Mouse (Mus musculus) megakaryocyte, adult 5-6 weeks (primary cell): ENCODE data around the gene Itih2. TPM values are rescaled to one million over a fixed set of nuclear protein-coding genes. Genes with fewer than 3 reads are reported as not detected.
A peak's percentile ranks its signal among the peaks of the same experiment; 100 is the strongest.

Experiments used
- ATAC-seq: 2 replicates; pipeline ENCODE4 v1.8.0; 2016; ENCODE audit warnings: mild to moderate bottlenecking, inconsistent platforms; ENCODE audit not compliant: poor library complexity, severe bottlenecking
- total RNA-seq, 2 experiments: library from RNA; stranded (forward) in 1 of 2; stranded (reverse) in 1 of 2; fragments of 153-499, 151-499 nt in 1 of 2; fragments of 221-1000, 200-1000 nt in 1 of 2; gene quantifications; 2 replicates each; pipeline versions ENCODE4 v1.2.3 to v1.2.4; 2015 to 2017

Gene Itih2
- total RNA-seq (2015): not detected in 2 replicates
- total RNA-seq (2017): not detected in 2 replicates

- ATAC-seq: no peak
Observed at GRCm38 (mm10) chr2:10131296-10131695, at the start of gene Itih2. Gene Itih2, minus strand, starts transcription at chr2:10131396.

- ATAC-seq: no peak
Observed at GRCm38 (mm10) chr2:10169991-10170390, 38.8 kb upstream of the Itih2 start.

- no peak for ATAC-seq
Observed at GRCm38 (mm10) chr2:10168016-10168415, 36.8 kb upstream of the Itih2 start.

- 0 out of 2 replicates have a peak, but pooled peaks have one; percentile 12 for ATAC-seq
Observed at GRCm38 (mm10) chr2:10167283-10167682, 36.1 kb upstream of the Itih2 start.

- ATAC-seq: peak; percentile 90
Observed at GRCm38 (mm10) chr2:10166635-10167034, 35.4 kb upstream of the Itih2 start.

- ATAC-seq: no peak
Observed at GRCm38 (mm10) chr2:10162011-10162410, 30.8 kb upstream of the Itih2 start.

GRCm38 (mm10) chr2:10157184-10157583, 26.0 kb upstream of the Itih2 start:
- ATAC-seq: no peak

GRCm38 (mm10) chr2:10153201-10154075, 22.2 kb upstream of the Itih2 start, which contains the start of gene Itih5:
Gene Itih5, plus strand, starts transcription at chr2:10153571.
- peak; percentile 92 for ATAC-seq

- ATAC-seq: peak; percentile 62
Observed at GRCm38 (mm10) chr2:10152590-10152989, 21.4 kb upstream of the Itih2 start.

GRCm38 (mm10) chr2:10147176-10147575, 16.0 kb upstream of the Itih2 start:
- no peak for ATAC-seq

- ATAC-seq: 0 out of 2 replicates have a peak, but pooled peaks have one; percentile 19
Observed at GRCm38 (mm10) chr2:10145514-10145913, 14.3 kb upstream of the Itih2 start.

GRCm38 (mm10) chr2:10142472-10143454, 11.6 kb upstream of the Itih2 start:
- peak; percentile 99 for ATAC-seq

GRCm38 (mm10) chr2:10140456-10140855, 9.3 kb upstream of the Itih2 start:
- ATAC-seq: no peak

- peak; percentile 82 for ATAC-seq
Observed at GRCm38 (mm10) chr2:10137320-10137719, 6.1 kb upstream of the Itih2 start.

GRCm38 (mm10) chr2:10133941-10134340, 2.7 kb upstream of the Itih2 start:
- ATAC-seq: no peak

- ATAC-seq: no peak
Observed at GRCm38 (mm10) chr2:10132128-10132527, 932 bp upstream of the Itih2 start.

GRCm38 (mm10) chr2:10130341-10130990, 730 bp downstream of the Itih2 start:
- ATAC-seq: no peak

GRCm38 (mm10) chr2:10128571-10128970, 2.6 kb downstream of the Itih2 start:
- no peak for ATAC-seq

- ATAC-seq: no peak
Observed at GRCm38 (mm10) chr2:10127471-10127870, 3.7 kb downstream of the Itih2 start.

GRCm38 (mm10) chr2:10126122-10126521, 5.1 kb downstream of the Itih2 start:
- no peak for ATAC-seq

- no peak for ATAC-seq
Observed at GRCm38 (mm10) chr2:10121826-10122225, 9.4 kb downstream of the Itih2 start.
